Mouse (Mus musculus) frontal cortex, postnatal 10 days (tissue): Measurements from ENCODE around the gene Nrxn2.

Experiments used
- DNase-seq, 2 experiments: peaks; one replicate each; pipeline ENCODE4 v3.0.0; 2022; ENCODE audit warnings: low spot score in 2 of 2, mixed read lengths in 1 of 2

The Nrxn2 gene

DNA sequence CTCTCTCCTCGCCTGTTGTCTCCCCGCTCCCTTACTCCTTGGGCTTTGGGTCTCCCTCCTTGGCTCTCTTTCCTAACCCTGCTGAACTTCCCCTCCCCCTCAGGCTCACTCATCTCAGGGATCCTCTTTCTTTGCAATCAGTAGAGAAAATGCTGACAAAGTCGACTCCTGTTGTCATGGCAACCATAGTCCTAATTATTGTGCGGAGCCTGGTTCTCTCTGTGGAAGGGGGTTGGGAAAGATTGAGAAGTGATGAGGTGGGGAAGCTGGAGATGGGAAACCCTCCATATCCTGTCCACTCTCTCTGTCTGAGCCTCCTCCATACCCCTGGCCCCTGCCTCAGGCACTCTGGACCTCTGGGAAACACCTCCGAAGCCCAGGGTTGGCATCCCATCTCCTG, 100.1 kb downstream of the Nrxn2 start:
- DNase-seq: no peak

DNA sequence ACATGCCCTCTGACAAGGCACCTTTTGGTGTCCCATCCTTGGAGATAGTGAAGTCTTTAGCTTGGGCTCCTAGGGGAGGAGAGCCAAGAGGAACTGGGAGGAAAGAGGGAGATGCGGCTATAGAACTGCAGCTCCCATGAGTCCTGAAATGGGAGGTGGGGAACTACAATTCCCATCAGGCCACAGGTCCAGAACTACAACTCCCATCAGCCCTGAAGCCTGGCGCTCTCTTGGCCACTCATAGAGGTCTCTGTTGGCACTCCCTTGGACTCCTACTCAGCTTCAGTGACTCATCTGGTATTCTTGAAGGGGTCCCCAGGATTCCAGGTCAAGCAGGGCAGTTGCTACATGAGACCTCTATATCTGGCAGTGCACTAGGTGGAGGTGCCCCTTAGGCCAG, 101.0 kb downstream of the Nrxn2 start:
- no peak for DNase-seq

DNA sequence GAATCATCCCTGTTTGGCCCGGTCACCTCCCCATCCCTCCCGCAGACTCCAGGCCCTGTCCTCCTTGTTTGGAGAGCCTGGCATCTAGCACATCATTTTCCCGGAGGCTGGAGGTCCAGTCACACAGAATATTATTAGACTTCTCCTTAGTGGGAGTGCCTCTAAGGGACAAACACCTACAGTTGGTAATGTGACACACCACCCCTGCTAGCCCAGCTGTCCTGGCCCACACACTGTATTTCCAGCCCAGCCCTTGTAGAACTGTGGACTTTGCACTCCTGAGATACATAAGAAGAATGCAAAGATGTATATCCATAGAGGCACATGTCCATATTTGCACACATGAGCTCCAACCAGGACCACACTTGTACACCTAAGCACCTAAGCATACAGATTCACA, 103.1 kb downstream of the Nrxn2 start:
- no peak for DNase-seq

- no peak for DNase-seq
Measured at GRCm38 (mm10) chr19:6522289-6522688, 103.8 kb downstream of the Nrxn2 start.

- no peak for DNase-seq
Measured at GRCm38 (mm10) chr19:6525023-6525422, 106.5 kb downstream of the Nrxn2 start.

- DNase-seq: no peak
Measured at GRCm38 (mm10) chr19:6526010-6526409, 107.5 kb downstream of the Nrxn2 start.

DNA sequence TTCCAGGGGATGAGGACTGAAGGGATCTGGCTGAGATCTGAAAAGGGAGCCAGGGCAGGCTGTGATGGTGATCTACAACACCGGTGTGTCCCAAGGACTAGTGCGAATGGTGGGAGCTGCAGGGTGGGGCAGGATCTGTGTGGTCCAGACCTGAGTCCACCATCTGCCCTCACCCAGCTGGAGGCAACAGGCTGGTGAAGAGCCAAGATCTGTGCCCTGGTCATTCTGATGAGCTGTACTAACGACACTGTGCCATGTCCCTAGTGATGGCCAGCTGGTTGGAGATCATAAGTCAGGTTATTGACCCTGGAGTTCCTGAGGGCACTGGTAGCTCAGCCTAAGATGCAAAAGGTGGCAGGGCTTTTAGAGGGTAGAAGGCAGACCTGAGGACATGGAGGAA, 108.9 kb downstream of the Nrxn2 start:
- DNase-seq: no peak

- no peak for DNase-seq
Measured at GRCm38 (mm10) chr19:6527839-6528531, 109.5 kb downstream of the Nrxn2 start.

DNA sequence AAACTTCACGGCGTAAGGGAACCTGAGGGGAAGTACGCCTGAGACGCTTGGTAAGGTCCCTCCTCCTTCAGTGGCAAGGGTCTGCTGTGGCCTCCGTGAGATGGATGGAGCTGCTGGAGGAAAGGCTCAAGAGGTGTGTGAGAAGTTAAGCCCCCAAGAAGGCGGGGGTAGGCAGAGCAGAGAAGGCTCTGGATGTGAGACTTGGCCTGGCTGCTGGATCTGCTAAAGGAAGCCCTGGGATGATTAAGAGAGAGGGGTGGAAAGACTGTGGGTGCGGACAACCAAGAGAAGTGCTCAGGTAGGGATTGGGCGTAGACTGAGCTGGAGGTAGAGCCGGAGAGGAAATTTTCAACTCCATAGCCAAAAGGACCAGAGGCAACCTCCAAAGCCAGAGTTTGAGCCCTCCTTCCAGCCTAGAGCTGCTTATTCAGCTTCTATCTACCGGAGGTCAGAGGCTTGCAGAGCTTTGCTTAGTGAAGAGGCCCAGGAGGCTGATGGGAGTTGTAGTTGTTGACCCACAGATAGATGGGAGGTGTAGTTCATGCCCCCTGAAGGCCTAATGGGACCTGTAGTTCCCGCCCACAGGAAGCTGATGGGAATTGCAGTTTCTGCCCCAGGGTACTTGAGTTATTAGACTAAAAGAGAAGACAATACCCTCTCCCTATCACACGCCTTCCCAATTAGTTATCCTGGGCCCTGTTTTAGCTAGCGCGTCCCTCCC, 110.9 kb downstream of the Nrxn2 start:
- no peak for DNase-seq

GRCm38 (mm10) chr19:6530359-6530758, 111.8 kb downstream of the Nrxn2 start:
- no peak for DNase-seq

- no peak for DNase-seq
Measured at GRCm38 (mm10) chr19:6531011-6531631, 112.6 kb downstream of the Nrxn2 start.

- no peak for DNase-seq
Measured at GRCm38 (mm10) chr19:6531832-6532471, 113.4 kb downstream of the Nrxn2 start.

DNA sequence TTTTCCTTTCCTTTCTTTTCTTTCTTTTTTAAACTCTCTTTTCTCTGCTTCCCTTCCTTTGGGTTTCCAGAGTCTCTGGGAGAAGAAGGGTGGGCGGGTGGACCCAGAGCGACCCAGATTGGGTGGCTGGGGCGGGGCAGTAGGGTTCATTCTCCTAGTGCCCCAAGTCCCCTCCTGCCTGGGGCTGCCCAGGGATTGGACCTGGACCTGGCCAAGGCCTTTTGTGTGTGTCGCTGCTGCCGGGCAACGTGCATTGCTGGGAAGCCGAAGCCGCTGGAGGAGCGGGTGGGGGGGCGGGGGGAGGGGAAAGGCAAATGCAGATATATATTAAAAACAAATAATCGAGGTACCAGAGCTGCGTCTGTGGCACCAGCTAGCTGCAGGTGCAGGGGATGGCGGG, 114.1 kb downstream of the Nrxn2 start:
- DNase-seq: no peak

GRCm38 (mm10) chr19:6533290-6534117, 115.0 kb downstream of the Nrxn2 start:
- no peak for DNase-seq

DNA sequence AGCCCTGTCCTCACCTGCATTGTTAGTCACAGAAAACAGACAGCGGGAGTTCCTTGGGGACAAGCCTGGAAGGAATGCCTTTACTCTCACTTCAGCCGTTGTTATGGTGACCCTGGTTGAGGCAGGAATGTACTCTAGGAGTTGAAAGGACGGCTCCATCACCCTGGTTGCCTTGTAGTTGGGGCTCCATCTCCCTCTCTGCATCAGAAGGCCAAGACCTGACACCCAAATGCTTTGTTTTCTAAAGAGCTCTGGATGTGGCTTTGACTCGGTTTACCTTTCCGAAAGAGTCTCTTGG, 115.5 kb downstream of the Nrxn2 start:
- DNase-seq: no peak

- no peak for DNase-seq
Measured at GRCm38 (mm10) chr19:6536201-6536600, 117.7 kb downstream of the Nrxn2 start.

GRCm38 (mm10) chr19:6536696-6537095, 118.2 kb downstream of the Nrxn2 start:
- no peak for DNase-seq

- no peak for DNase-seq
Measured at GRCm38 (mm10) chr19:6537526-6537925, 119.0 kb downstream of the Nrxn2 start.

DNA sequence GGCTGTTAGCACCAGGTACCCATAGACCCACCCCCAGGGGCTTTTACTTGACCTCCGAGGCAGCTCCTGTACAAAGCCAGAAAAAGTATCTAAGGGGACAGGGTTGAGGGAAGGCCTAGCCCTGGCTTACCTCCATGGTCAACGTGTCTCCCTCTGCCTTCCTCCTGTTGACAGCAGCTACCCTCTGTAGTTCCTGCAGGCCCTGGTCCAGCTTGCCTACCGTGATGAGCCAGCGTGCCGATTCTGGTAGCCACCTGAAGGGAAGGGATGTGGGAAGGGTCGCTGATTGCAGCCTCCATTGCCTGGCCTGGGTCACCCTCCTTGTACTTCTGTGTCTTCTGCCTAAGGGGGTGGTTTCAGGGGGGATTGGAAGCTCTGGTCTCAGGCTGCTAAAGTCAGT, 120.0 kb downstream of the Nrxn2 start:
- DNase-seq: no peak

DNA sequence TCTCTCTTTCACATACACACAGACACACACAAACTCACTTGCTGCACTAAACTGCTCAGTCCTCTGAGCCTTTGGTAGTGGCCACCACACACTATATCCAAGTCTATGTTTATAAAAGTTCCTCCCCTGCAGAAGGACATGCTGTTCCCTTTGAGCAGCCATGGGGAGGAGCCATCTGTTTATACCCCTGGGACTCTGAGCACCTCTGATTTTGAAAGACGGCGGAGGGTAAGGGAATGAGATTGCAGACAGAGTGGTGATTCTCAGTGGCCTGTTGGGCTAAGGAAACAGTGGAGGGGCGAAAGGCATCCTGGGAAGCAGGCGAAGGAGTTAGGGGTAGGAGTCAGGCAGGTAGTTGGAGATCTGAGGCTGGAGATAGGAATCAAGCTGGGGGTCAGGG, 121.1 kb downstream of the Nrxn2 start:
- peak in 1 of 2 experiments; percentile 4 for DNase-seq

DNA sequence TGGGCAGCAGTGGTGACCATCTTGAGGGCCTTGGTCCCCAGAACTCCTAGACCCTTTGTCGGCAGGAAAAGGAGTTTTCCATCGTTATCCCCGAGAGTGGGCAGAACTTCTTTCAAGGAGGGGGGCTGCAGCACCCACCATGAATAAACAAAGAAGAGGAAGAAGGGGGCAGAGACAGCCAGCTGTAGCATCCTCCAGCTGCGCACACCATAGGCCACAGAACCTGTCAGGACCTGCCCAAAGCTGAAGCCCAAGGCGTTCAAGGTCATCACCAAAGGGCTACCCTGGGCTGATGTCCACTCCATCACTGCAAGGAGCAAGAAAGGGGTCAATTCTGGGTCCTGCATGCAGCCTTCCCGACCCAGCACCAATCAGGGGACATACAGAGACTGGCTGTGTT, 121.7 kb downstream of the Nrxn2 start:
- no peak for DNase-seq

DNA sequence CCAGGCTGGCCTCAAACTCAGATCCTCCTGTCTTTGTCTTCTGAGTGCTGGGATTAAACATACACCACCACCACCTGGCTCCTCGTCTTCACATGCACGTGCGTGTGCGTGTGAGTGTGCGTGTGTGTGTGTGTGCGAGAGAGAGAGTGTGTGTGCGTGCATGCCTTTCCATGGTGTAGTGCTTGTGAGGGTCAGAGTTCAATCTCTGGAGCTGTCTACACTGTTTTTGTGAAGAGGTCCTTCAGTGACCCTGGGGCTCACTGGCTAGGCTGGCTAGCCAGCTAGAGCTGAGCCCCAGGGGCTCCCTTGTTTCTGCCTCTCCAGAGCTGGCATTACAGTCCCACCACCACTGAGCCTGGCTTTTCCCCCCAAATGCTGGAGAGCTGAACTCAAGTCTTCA, 123.0 kb downstream of the Nrxn2 start:
- DNase-seq: no peak
